Mouse (Mus musculus) cerebellum, adult 11-12 months (tissue): ENCODE measurements around the gene Ncor2.
"Not testable (repeated sequence)": the region's sequence is repeated elsewhere in the genome, so short reads cannot be mapped to it uniquely, and the experiment has no call there.

Source experiments
- DNase-seq: peaks from one replicate; pipeline ENCODE4 v3.0.0; 2022

Gene Ncor2

GRCm38 (mm10) chr5:125179007-125179734 is at the start of gene Ncor2:
Gene Ncor2 (minus strand): TSS chr5:125179219.
- DNase-seq = peak; percentile 87

- no peak for DNase-seq
These were observed 48.7 kb upstream of the Ncor2 start for GRCm38 (mm10) chr5:125227699-125228098.

- peak; percentile 63 for DNase-seq
These were observed 47.2 kb upstream of the Ncor2 start for GRCm38 (mm10) chr5:125226229-125226634.

GRCm38 (mm10) chr5:125224925-125225324 is 45.9 kb upstream of the Ncor2 start:
- no peak for DNase-seq

GRCm38 (mm10) chr5:125223961-125224360 is 44.9 kb upstream of the Ncor2 start:
- no peak for DNase-seq

- DNase-seq = peak; percentile 88
These were observed 43.7 kb upstream of the Ncor2 start for GRCm38 (mm10) chr5:125222706-125223105.

- peak; percentile 89 for DNase-seq
These were observed 42.8 kb upstream of the Ncor2 start for GRCm38 (mm10) chr5:125221868-125222267.

- no peak for DNase-seq
These were observed 38.6 kb upstream of the Ncor2 start for GRCm38 (mm10) chr5:125217426-125218170.

GRCm38 (mm10) chr5:125215930-125216459 is 37.0 kb upstream of the Ncor2 start:
- DNase-seq = peak; percentile 87

- peak; percentile 81 for DNase-seq
These were observed 36.4 kb upstream of the Ncor2 start for GRCm38 (mm10) chr5:125215346-125215929.

- DNase-seq = no peak
These were observed 35.0 kb upstream of the Ncor2 start for GRCm38 (mm10) chr5:125214064-125214463.

GRCm38 (mm10) chr5:125204910-125205309 is 25.9 kb upstream of the Ncor2 start:
- DNase-seq = not testable (repeated sequence)

- no peak for DNase-seq
These were observed 25.3 kb upstream of the Ncor2 start for GRCm38 (mm10) chr5:125204199-125204815.

GRCm38 (mm10) chr5:125203759-125204158 is 24.7 kb upstream of the Ncor2 start:
- DNase-seq = no peak

- peak; percentile 80 for DNase-seq
These were observed 24.1 kb upstream of the Ncor2 start for GRCm38 (mm10) chr5:125203099-125203498.

- no peak for DNase-seq
These were observed 23.1 kb upstream of the Ncor2 start for GRCm38 (mm10) chr5:125202100-125202499.

- no peak for DNase-seq
These were observed 20.1 kb upstream of the Ncor2 start for GRCm38 (mm10) chr5:125199086-125199485.

- not testable (repeated sequence) for DNase-seq
These were observed 18.3 kb upstream of the Ncor2 start for GRCm38 (mm10) chr5:125197325-125197724.

- no peak for DNase-seq
These were observed 17.0 kb upstream of the Ncor2 start for GRCm38 (mm10) chr5:125196054-125196453.

GRCm38 (mm10) chr5:125195142-125195541 is 16.1 kb upstream of the Ncor2 start:
- DNase-seq = no peak

- DNase-seq = no peak
These were observed 14.7 kb upstream of the Ncor2 start for GRCm38 (mm10) chr5:125193478-125194439.

- no peak for DNase-seq
These were observed 12.6 kb upstream of the Ncor2 start for GRCm38 (mm10) chr5:125191608-125192007.
